Mouse (Mus musculus): ENCODE measurements around the gene Il22ra2.

- TF ChIP-seq CTCF (IDR thresholded peaks at IDR 0.05; ENCODE audit: borderline replicate concordance, control insufficient read depth, extremely low read depth, insufficient read depth, low read length, poor library complexity) (no peak), POLR2A (IDR thresholded peaks at IDR 0.05; ENCODE audit: control insufficient read depth, extremely low read depth, insufficient read depth, low read length, poor library complexity) (no peak)
Observed at GRCm38 (mm10) chr10:19673146-19673545, 51.3 kb downstream of the Il22ra2 start.

All from thymus, adult 2 months (tissue).